Mouse (Mus musculus) midbrain, postnatal 0 days (tissue): ENCODE measurements at regions not wholly inside any gene's neighbourhood (a gene's known extent, or its start where the extent isn't known, plus 50 kb on each side); places are given as distances from the start of the nearest gene placed in this dataset.
A peak's percentile ranks its signal among the peaks of the same experiment; 100 is the strongest.

ENCODE experiments used
- ATAC-seq: fragments of 200-750 bp; cut with Nextera tagmentation; 2 replicates; pipeline ENCODE4 v1.8.0; 2017; ENCODE audit warnings: moderate number of reproducible peaks, mild to moderate bottlenecking, moderate TSS enrichment, moderate library complexity; ENCODE audit not compliant: low FRiP score
- DNase-seq: peaks from one replicate; pipeline ENCODE4 v3.0.0-alpha.2; 2015; ENCODE audit warnings: low spot score
- H3K27ac ChIP-seq: fragments of 300-500 bp; sonication (generic); 2 replicates; pipeline ENCODE4 v1.5.1; 2014; ENCODE audit warnings: low read depth, mild to moderate bottlenecking, low read length, mixed read lengths
- H3K27me3 ChIP-seq: fragments of 300-500 bp; sonication (generic); 2 replicates; pipeline ENCODE4 v1.6.1; 2014; ENCODE audit warnings: low read length, control low read depth, mixed read lengths; ENCODE audit not compliant: insufficient read depth
- H3K36me3 ChIP-seq: fragments of 300-500 bp; sonication (generic); 2 replicates; pipeline ENCODE4 v1.6.1; 2014; ENCODE audit warnings: low read length, control low read depth, mixed read lengths; ENCODE audit not compliant: insufficient read depth
- H3K4me1 ChIP-seq: fragments of 300-500 bp; sonication (generic); 2 replicates; pipeline ENCODE4 v1.6.1; 2014; ENCODE audit warnings: mild to moderate bottlenecking, control low read depth, antibody characterized with exemption, low read length, mixed read lengths; ENCODE audit not compliant: insufficient read depth
- H3K4me2 ChIP-seq: fragments of 300-500 bp; sonication (generic); 2 replicates; pipeline ENCODE4 v1.6.1; 2014; ENCODE audit warnings: low read depth, mild to moderate bottlenecking, low read length, mixed read lengths; ENCODE audit not compliant: poor library complexity, severe bottlenecking
- H3K4me3 ChIP-seq: fragments of 300-500 bp; sonication (generic); 2 replicates; pipeline ENCODE4 v1.5.1; 2014; ENCODE audit warnings: low read depth, mild to moderate bottlenecking, low read length, moderate library complexity
- H3K9ac ChIP-seq: fragments of 300-500 bp; sonication (generic); replicated peaks from 2 replicates; pipeline ENCODE4 v1.6.1; 2014; ENCODE audit warnings: mild to moderate bottlenecking, low read length, moderate library complexity, mixed read lengths; ENCODE audit not compliant: poor library complexity, severe bottlenecking
- H3K9me3 ChIP-seq: fragments of 300-500 bp; sonication (generic); 2 replicates; pipeline ENCODE4 v1.6.1; 2016; ENCODE audit warnings: low read length, control low read depth
- CTCF ChIP-seq: IDR thresholded peaks from 2 replicates; pipeline ENCODE4 v1.5.1; 2016; ENCODE audit warnings: antibody characterized with exemption, mild to moderate bottlenecking
- WGBS: fragments of 180-500 bp; shearing (Covaris S2); extraction: QIAGEN DNeasy Blood & Tissue Kit; methylation state at CpG from one replicate; pipeline ENCODE4 v1.1.7; 2014; 5-methylcytosine and 5-hydroxymethylcytosine counted together

GRCm38 (mm10) chr4:131075326-131075932, 131.2 kb downstream of the Matn1 start:
- ATAC-seq (no peak), DNase-seq (peak; percentile 44)
- Histone ChIP-seq H3K4me1 (no peaks in the 10 kb centered on the region), H3K27ac (no peak overlapping the region; the same call in 1 of the 2 replicates), H3K9me3 (no peaks in the 10 kb centered on the region; the same call in 1 of the 2 replicates), H3K9ac (no peak overlapping the region), H3K4me3 (no peak overlapping the region), H3K36me3 (no peaks in the 10 kb centered on the region), H3K4me2 (no peak overlapping the region), H3K27me3 (no peaks in the 10 kb centered on the region; the same call in 1 of the 2 replicates)
- 14% methylated on average over 8 of the region's 8 CpGs for WGBS
- TF ChIP-seq CTCF, result no peak

GRCm38 (mm10) chr4:131076628-131077027, 132.4 kb downstream of the Matn1 start:
- H3K9me3 ChIP-seq, result no peaks in the 10 kb centered on the region; the same call in 1 of the 2 replicates
- H3K36me3 ChIP-seq, result no peaks in the 10 kb centered on the region
- H3K27me3 ChIP-seq, result no peaks in the 10 kb centered on the region
- no peak for TF ChIP-seq CTCF
- no peak overlapping the region for H3K4me2 ChIP-seq
- no peaks in the 10 kb centered on the region for H3K4me1 ChIP-seq
- no peak overlapping the region for H3K4me3 ChIP-seq
- no peak overlapping the region for H3K9ac ChIP-seq
- 86% methylated on average over 3 of the region's 3 CpGs for WGBS
- DNase-seq, result no peak
- ATAC-seq, result no peak
- H3K27ac ChIP-seq, result no peak overlapping the region

- Histone ChIP-seq H3K4me1 (no peaks in the 10 kb centered on the region), H3K9ac (peak overlapping the region; percentile 8; the same call in 1 of the 2 replicates), H3K4me3 (no peak overlapping the region), H3K27ac (peak overlapping the region; percentile 26; the same call in 1 of the 2 replicates), H3K36me3 (no peaks in the 10 kb centered on the region), H3K9me3 (no peaks in the 10 kb centered on the region; the same call in 1 of the 2 replicates), H3K4me2 (no peak overlapping the region), H3K27me3 (no peaks in the 10 kb centered on the region)
- ATAC-seq (no peak), DNase-seq (peak; percentile 11)
- WGBS, result 4% methylated on average over 1 of the region's 1 CpGs
- no peak for TF ChIP-seq CTCF
Observed at GRCm38 (mm10) chr4:131080113-131080512, 135.9 kb downstream of the Matn1 start.

- no peak overlapping the region for H3K4me3 ChIP-seq
- WGBS, result 41% methylated on average over 3 of the region's 3 CpGs
- no peak for DNase-seq
- TF ChIP-seq CTCF, result no peak
- H3K4me2 ChIP-seq, result no peak overlapping the region
- H3K9ac ChIP-seq, result no peak overlapping the region
- H3K27ac ChIP-seq, result no peak overlapping the region
- H3K36me3 ChIP-seq, result no peaks in the 10 kb centered on the region
- no peaks in the 10 kb centered on the region for H3K9me3 ChIP-seq
- H3K4me1 ChIP-seq, result no peaks in the 10 kb centered on the region
- no peak for ATAC-seq
- no peaks in the 10 kb centered on the region for H3K27me3 ChIP-seq
Observed at GRCm38 (mm10) chr4:131083405-131083804, 139.2 kb downstream of the Matn1 start.

GRCm38 (mm10) chr4:131097421-131097820, 153.2 kb downstream of the Matn1 start:
- WGBS, result 51% methylated on average over 6 of the region's 6 CpGs
- H3K27ac ChIP-seq, result no peak overlapping the region

GRCm38 (mm10) chr4:131100093-131100795, 156.1 kb downstream of the Matn1 start:
- Histone ChIP-seq H3K4me2 (no peak overlapping the region), H3K9me3 (no peaks in the 10 kb centered on the region), H3K27ac (no peak overlapping the region), H3K4me3 (no peak overlapping the region), H3K9ac (no peak overlapping the region), H3K36me3 (no peaks in the 10 kb centered on the region), H3K4me1 (no peaks in the 10 kb centered on the region), H3K27me3 (peaks cover 9% of the 10 kb centered on the region; the same call in 1 of the 2 replicates)
- DNase-seq, result no peak
- no peak for ATAC-seq
- 45% methylated on average over 10 of the region's 10 CpGs for WGBS
- no peak for TF ChIP-seq CTCF

More at GRCm38 (mm10) chr4:131097421-131097820, 153.2 kb downstream of the Matn1 start:
- Histone ChIP-seq H3K36me3 (no peaks in the 10 kb centered on the region), H3K4me1 (no peaks in the 10 kb centered on the region), H3K9me3 (no peaks in the 10 kb centered on the region), H3K4me3 (no peak overlapping the region), H3K9ac (no peak overlapping the region), H3K4me2 (no peak overlapping the region), H3K27me3 (peaks cover 9% of the 10 kb centered on the region; the same call in 1 of the 2 replicates)
- ATAC-seq (no peak), DNase-seq (no peak)
- no peak for TF ChIP-seq CTCF
